Mouse (Mus musculus) inflammation-experienced regulatory T-cells, adult 6 months (primary cell): Measurements from ENCODE around the gene Ccdc12. TPM values are rescaled to one million over a fixed set of nuclear protein-coding genes. Genes with fewer than 3 reads are reported as not detected.

Source experiments
- ATAC-seq: one replicate; pipeline ENCODE4 v1.8.0; 2017
- polyA plus RNA-seq, 3 experiments: library from polyadenylated mRNA; unstranded; fragments of 100-300 nt; shearing (Covaris generic); gene quantifications; one replicate each; pipeline ENCODE4 v1.2.1; 2017

Ccdc12 gene
- 100 to 1,000 TPM; 222 to 259 (median 234) TPM for polyA plus RNA-seq

- peak; percentile 83 for ATAC-seq
These were observed at the start of gene Ccdc12 for GRCm38 (mm10) chr9:110656249-110657221. Gene Ccdc12, plus strand, starts transcription at chr9:110656503.

- no peak for ATAC-seq
These were observed 44.8 kb upstream of the Ccdc12 start for GRCm38 (mm10) chr9:110611471-110611870.

DNA sequence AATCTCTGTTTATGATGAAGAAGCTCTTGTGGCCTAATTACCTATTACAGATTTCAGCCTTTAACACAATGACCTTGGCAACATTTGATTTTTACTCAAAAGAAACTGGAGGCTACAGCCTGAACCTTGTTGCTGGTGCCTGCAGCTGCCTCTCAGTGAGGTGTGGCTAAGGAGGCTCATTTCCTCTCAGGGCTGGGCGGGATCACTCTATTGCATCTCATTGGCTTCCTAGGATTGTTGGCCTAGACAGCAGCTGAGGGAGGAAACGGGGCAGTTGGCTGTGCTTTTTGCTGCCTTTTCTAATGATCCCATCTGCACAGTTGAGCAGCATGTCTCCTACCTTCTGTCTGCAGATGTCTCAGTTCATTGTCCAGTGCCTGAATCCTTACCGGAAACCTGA, 39.2 kb upstream of the Ccdc12 start:
- ATAC-seq = no peak

DNA sequence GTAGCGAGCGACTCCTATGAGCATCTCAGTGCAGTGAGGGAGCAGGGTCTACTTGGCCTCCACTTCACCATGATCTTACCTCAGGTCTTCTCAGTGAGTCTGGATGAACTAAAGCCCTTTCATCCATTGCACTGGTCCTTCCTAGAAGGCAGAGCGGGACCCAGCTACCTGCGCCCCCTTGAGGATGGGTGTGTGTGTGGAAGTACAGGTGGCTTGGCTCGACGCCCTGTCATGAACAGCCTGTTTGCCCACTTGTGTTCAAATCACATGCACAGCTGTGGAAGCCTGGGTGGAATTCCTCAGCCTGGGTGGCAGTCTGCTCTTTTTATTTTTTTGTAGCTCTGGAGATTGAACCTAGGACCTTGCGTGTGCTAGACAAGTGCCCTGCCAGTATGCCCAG, 36.1 kb upstream of the Ccdc12 start:
- no peak for ATAC-seq

- ATAC-seq = no peak
These were observed 35.6 kb upstream of the Ccdc12 start for GRCm38 (mm10) chr9:110620685-110621084.

GRCm38 (mm10) chr9:110622621-110623219, 33.6 kb upstream of the Ccdc12 start:
- ATAC-seq = no peak

- no peak for ATAC-seq
These were observed 32.7 kb upstream of the Ccdc12 start for GRCm38 (mm10) chr9:110623416-110624195.

- ATAC-seq = no peak
These were observed 31.7 kb upstream of the Ccdc12 start, which contains the start of gene Nradd for GRCm38 (mm10) chr9:110624361-110625166. Gene Nradd, minus strand, starts transcription at chr9:110624452.

DNA sequence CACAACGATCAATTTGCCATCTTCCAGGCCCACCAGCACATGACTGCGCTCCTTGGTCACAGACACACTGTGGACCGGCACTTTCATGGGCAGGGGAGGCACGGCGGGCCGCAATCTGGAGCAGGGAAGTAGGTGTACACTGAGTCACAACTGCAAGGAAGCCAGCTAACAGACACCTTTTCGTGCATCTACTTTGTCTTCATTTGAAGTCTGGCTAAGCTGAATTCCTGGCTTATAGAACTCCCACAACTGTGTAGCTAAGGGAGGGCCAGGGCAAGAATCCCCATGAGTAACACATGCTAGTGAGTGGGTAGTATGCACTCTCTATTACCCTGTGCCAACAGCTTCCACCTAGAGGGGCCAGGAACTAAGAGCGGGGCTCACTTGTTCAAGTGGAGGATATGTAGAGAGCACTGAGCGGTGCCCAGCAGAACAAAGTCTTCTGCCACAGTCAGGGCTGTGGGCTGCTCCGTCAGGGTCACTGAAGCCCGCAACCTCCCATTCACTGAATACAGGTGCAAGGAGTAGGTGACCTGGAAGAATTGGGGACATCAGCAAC, 30.9 kb upstream of the Ccdc12 start:
- no peak for ATAC-seq

- ATAC-seq = no peak
These were observed 26.1 kb upstream of the Ccdc12 start for GRCm38 (mm10) chr9:110630171-110630570.

- no peak for ATAC-seq
These were observed 25.1 kb upstream of the Ccdc12 start for GRCm38 (mm10) chr9:110631191-110631590.

- ATAC-seq = no peak
These were observed 24.5 kb upstream of the Ccdc12 start for GRCm38 (mm10) chr9:110631651-110632275.

GRCm38 (mm10) chr9:110632671-110633070, 23.6 kb upstream of the Ccdc12 start:
- no peak for ATAC-seq

GRCm38 (mm10) chr9:110633882-110634281, 22.4 kb upstream of the Ccdc12 start:
- no peak for ATAC-seq

GRCm38 (mm10) chr9:110635225-110635624, 21.1 kb upstream of the Ccdc12 start:
- peak; percentile 64 for ATAC-seq

GRCm38 (mm10) chr9:110638611-110639021, 17.7 kb upstream of the Ccdc12 start:
- ATAC-seq = no peak

GRCm38 (mm10) chr9:110641006-110641405, 15.3 kb upstream of the Ccdc12 start:
- no peak for ATAC-seq

GRCm38 (mm10) chr9:110642812-110643524, 13.3 kb upstream of the Ccdc12 start:
- no peak for ATAC-seq

GRCm38 (mm10) chr9:110643787-110644186, 12.5 kb upstream of the Ccdc12 start:
- ATAC-seq = no peak

DNA sequence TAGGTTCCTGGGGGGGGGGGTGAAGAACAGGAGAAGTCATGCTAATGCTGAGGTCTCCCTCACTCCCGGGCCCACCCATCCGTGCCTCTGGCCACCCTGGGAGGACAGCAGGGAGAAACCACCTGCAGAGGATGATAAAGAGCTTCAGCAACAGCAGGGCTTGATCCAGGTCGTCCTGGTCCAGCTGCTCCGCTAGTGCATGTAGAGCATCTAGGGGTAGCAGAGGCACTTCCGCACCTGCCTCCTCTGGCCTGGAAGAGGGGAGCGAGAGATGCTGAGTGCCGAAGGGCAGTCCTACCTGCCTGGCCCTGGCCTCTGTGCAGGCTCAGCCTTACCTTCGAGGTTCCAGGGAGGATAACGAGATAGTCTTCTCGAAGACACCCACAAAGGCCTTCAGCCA, 12.0 kb upstream of the Ccdc12 start:
- ATAC-seq = no peak

DNA sequence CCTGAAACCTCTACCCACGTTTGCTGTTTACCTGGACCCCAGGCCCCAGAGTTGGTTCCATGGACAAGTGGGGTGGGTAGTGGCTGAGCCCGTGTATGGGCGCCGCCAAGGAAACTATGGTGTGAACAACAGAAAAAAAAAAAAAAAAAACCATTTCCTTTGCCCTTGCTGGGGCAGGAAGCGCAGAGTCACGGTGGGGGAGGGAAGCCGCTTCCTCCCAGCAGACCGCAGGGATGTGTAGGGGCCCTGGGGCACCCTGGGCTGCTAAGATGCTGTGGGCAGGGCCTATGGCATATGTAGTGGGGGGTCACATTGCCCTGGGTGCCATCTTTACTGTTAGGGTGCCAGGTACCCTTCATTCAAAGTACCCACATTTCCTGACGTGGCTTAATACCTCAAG, 11.1 kb upstream of the Ccdc12 start:
- ATAC-seq = peak; percentile 96
